Mouse (Mus musculus) intestine, postnatal 0 days (tissue): ENCODE measurements around the gene Csnk1e. TPM values are rescaled to one million over a fixed set of nuclear protein-coding genes. Genes with fewer than 3 reads are reported as not detected.

Source experiments
- ATAC-seq: fragments of 200-750 bp; cut with Nextera tagmentation; 2 replicates; pipeline ENCODE4 v1.8.0; 2017; ENCODE audit warnings: mild to moderate bottlenecking, moderate TSS enrichment, moderate library complexity
- H3K27ac ChIP-seq: fragments of 300-500 bp; sonication (generic); 2 replicates; pipeline ENCODE4 v1.5.1; 2014; ENCODE audit warnings: mild to moderate bottlenecking, low read depth, low read length, moderate library complexity
- H3K27me3 ChIP-seq: fragments of 300-500 bp; sonication (generic); replicated peaks from 2 replicates; pipeline ENCODE4 v1.6.1; 2014; ENCODE audit warnings: low read length, mixed read lengths; ENCODE audit not compliant: control insufficient read depth, insufficient read depth
- H3K36me3 ChIP-seq: fragments of 300-500 bp; sonication (generic); 2 replicates; pipeline ENCODE4 v1.6.1; 2014; ENCODE audit warnings: mild to moderate bottlenecking, moderate library complexity; ENCODE audit not compliant: control insufficient read depth, insufficient read depth
- H3K4me1 ChIP-seq: fragments of 300-500 bp; sonication (generic); replicated peaks from 2 replicates; pipeline ENCODE4 v1.6.1; 2014; ENCODE audit warnings: antibody characterized with exemption, low read length, mixed read lengths; ENCODE audit not compliant: control insufficient read depth, insufficient read depth
- H3K4me2 ChIP-seq: fragments of 300-500 bp; sonication (generic); replicated peaks from 2 replicates; pipeline ENCODE4 v1.6.1; 2014; ENCODE audit warnings: low read depth, mild to moderate bottlenecking, moderate library complexity
- H3K4me3 ChIP-seq: fragments of 300-500 bp; sonication (generic); 2 replicates; pipeline ENCODE4 v1.5.1; 2014; ENCODE audit warnings: low read depth, low read length
- H3K9ac ChIP-seq: fragments of 300-500 bp; sonication (generic); 2 replicates; pipeline ENCODE4 v1.6.1; 2014; ENCODE audit warnings: mild to moderate bottlenecking, low read depth, low read length
- H3K9me3 ChIP-seq: fragments of 300-500 bp; sonication (generic); 2 replicates; pipeline ENCODE4 v1.6.1; 2016; ENCODE audit warnings: mixed run types; ENCODE audit not compliant: control insufficient read depth
- CTCF ChIP-seq: sonication (generic); IDR thresholded peaks from 2 replicates; pipeline ENCODE4 v1.5.1; 2016; ENCODE audit warnings: low read depth, mild to moderate bottlenecking, control low read depth, antibody characterized with exemption, moderate library complexity
- WGBS: fragments of 180-500 bp; shearing (Covaris S2); extraction: QIAGEN DNeasy Blood & Tissue Kit; methylation state at CpG from one replicate; pipeline ENCODE4 v1.1.7; 2014; 5-methylcytosine and 5-hydroxymethylcytosine counted together
- polyA plus RNA-seq: library from polyadenylated mRNA; unstranded; fragments of >200 nt; fragmentation: Nextera tagmentation; extraction: Ambion mirVana; gene quantifications from 2 replicates; pipeline ENCODE4 v1.2.1, GENCODE M21; 2015

The Csnk1e gene
- polyA plus RNA-seq, 1 experiment from 2014 or later, result 18.2 TPM

- Histone ChIP-seq H3K9ac (no peak overlapping the region), H3K4me1 (no peaks in the 10 kb centered on the region), H3K27me3 (no peaks in the 10 kb centered on the region), H3K36me3 (no peaks in the 10 kb centered on the region), H3K27ac (no peak overlapping the region), H3K4me2 (no peak overlapping the region), H3K9me3 (no peaks in the 10 kb centered on the region), H3K4me3 (no peak overlapping the region)
- WGBS, result 88% methylated on average over 3 of the region's 3 CpGs
- ATAC-seq, result no peak
- TF ChIP-seq CTCF, result no peak
Measured at GRCm38 (mm10) chr15:79448041-79448440, 7.3 kb downstream of the Csnk1e start.

GRCm38 (mm10) chr15:79445786-79446654, 9.3 kb downstream of the Csnk1e start:
- WGBS, result 74% methylated on average over 8 of the region's 8 CpGs
- H3K27ac ChIP-seq, result no peak overlapping the region
- H3K36me3 ChIP-seq, result no peaks in the 10 kb centered on the region
- no peak overlapping the region for H3K4me3 ChIP-seq
- no peaks in the 10 kb centered on the region for H3K4me1 ChIP-seq
- H3K9ac ChIP-seq, result no peak overlapping the region
- no peaks in the 10 kb centered on the region for H3K27me3 ChIP-seq
- H3K4me2 ChIP-seq, result no peak overlapping the region
- no peak for ATAC-seq
- no peaks in the 10 kb centered on the region for H3K9me3 ChIP-seq
- no peak for TF ChIP-seq CTCF

- Histone ChIP-seq H3K9me3 (no peaks in the 10 kb centered on the region), H3K4me2 (no peak overlapping the region), H3K4me3 (no peak overlapping the region), H3K27ac (no peak overlapping the region), H3K4me1 (0 out of 2 replicates have a peak, but pooled peaks cover 5% of the 10 kb centered on the region), H3K9ac (no peak overlapping the region; the same call in 1 of the 2 replicates), H3K27me3 (no peaks in the 10 kb centered on the region), H3K36me3 (no peaks in the 10 kb centered on the region)
- WGBS, result 71% methylated on average over 7 of the region's 7 CpGs
- no peak for TF ChIP-seq CTCF
- no peak for ATAC-seq
Measured at GRCm38 (mm10) chr15:79443856-79444410, 11.4 kb downstream of the Csnk1e start.

GRCm38 (mm10) chr15:79442961-79443518, 12.3 kb downstream of the Csnk1e start:
- H3K27ac ChIP-seq, result no peak overlapping the region
- H3K9ac ChIP-seq, result no peak overlapping the region
- H3K4me2 ChIP-seq, result no peak overlapping the region
- WGBS, result 89% methylated on average over 9 of the region's 9 CpGs
- H3K4me3 ChIP-seq, result no peak overlapping the region
- no peaks in the 10 kb centered on the region for H3K9me3 ChIP-seq
- no peaks in the 10 kb centered on the region for H3K36me3 ChIP-seq
- H3K4me1 ChIP-seq, result 0 out of 2 replicates have a peak, but pooled peaks cover 5% of the 10 kb centered on the region
- TF ChIP-seq CTCF, result no peak
- no peaks in the 10 kb centered on the region for H3K27me3 ChIP-seq
- ATAC-seq, result no peak

GRCm38 (mm10) chr15:79442257-79442611, 13.1 kb downstream of the Csnk1e start:
- no peak for ATAC-seq
- no peak for TF ChIP-seq CTCF
- Histone ChIP-seq H3K4me2 (peak overlapping the region; percentile 88), H3K9me3 (no peaks in the 10 kb centered on the region), H3K9ac (peak overlapping the region; percentile 94), H3K36me3 (no peaks in the 10 kb centered on the region), H3K4me1 (0 out of 2 replicates have a peak, but pooled peaks cover 5% of the 10 kb centered on the region), H3K4me3 (peak overlapping the region; percentile 79), H3K27me3 (no peaks in the 10 kb centered on the region), H3K27ac (peak overlapping the region; percentile 91)
- WGBS, result 13% methylated on average over 6 of the region's 6 CpGs
